Mouse (Mus musculus): ENCODE measurements around the gene Trim28.

DNA sequence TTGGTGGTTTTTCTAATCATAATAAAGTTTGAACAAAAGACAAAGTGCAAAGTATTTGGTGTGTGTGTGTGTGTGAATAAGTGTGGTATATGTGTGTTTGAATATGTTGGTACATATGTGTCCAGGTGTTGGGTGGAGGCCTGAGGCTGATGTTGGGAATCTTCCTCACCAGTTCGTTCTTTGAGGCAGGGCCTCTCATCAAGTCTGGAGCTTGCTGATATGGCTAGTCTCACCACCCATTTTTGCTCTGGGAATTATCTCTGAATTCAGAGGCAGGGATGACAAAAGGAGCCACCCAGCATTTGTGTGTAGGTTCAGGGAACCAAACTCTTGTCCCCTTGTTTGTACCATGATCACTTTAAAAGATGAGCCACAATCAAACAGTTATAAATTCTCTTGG lies 13.2 kb upstream of the Trim28 start:
- no peak for TF ChIP-seq POLR2A (IDR thresholded peaks at IDR 0.05; ENCODE audit: extremely low read depth, insufficient read depth, low read length)
- TF ChIP-seq CTCF (IDR thresholded peaks at IDR 0.05; ENCODE audit: low read depth, low read length), result no peak

All from liver, adult 2 months (tissue).